Mouse (Mus musculus) ovary, adult 18-20 months (tissue): ENCODE measurements around the gene Lypd6b.

Experiments
- DNase-seq: peaks from one replicate; pipeline ENCODE4 v3.0.0; 2022; ENCODE audit warnings: low spot score, mixed read lengths

Gene Lypd6b

GRCm38 (mm10) chr2:49770440-49770839 lies 17.0 kb upstream of the Lypd6b start:
- no peak for DNase-seq

GRCm38 (mm10) chr2:49771172-49771571 lies 16.3 kb upstream of the Lypd6b start:
- DNase-seq: no peak

- no peak for DNase-seq
Measured at GRCm38 (mm10) chr2:49773194-49773931, 14.1 kb upstream of the Lypd6b start.

DNA sequence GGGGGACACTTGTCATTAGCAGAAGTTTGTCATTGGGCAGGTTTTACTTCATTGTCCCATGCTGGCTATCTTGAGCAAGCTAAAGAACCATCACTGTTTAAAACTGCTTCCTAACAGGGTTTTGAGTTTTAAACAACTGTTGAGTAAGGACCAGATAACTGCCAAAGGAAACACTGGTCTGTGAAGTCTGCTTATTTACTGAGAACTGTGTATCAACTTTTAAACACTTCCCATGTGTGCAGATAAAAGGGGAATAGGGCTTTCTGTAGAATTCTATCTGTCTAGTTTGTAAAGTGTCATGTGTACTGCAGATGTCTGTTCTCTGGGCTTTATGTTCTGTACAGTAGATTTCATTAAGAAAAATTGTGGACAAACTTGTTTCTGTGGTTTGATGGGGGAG lies 13.3 kb upstream of the Lypd6b start:
- no peak for DNase-seq

- no peak for DNase-seq
Measured at GRCm38 (mm10) chr2:49775187-49775586, 12.3 kb upstream of the Lypd6b start.

- DNase-seq: no peak
Measured at GRCm38 (mm10) chr2:49775735-49776134, 11.8 kb upstream of the Lypd6b start.

DNA sequence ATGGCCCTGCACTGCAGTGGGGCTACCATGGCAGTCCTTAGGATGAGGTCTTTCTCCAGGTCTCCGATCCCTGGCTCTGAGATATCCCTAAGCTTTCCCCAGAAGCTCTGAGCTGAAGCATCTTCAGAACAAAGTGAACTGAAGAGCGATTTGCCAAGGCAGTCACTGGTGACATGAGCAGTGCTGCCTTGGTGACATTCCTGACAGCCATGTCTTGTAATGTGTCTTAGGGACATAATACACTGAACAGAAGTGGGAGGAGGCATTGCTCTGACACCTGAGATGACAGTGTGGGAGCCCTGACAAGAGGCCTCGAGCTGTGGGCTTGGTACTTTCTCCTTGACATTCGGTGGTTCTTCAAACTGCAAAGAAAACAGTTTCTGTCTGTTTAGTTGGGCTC lies 11.1 kb upstream of the Lypd6b start:
- no peak for DNase-seq

GRCm38 (mm10) chr2:49788051-49788418 lies 547 bp downstream of the Lypd6b start:
- no peak for DNase-seq

DNA sequence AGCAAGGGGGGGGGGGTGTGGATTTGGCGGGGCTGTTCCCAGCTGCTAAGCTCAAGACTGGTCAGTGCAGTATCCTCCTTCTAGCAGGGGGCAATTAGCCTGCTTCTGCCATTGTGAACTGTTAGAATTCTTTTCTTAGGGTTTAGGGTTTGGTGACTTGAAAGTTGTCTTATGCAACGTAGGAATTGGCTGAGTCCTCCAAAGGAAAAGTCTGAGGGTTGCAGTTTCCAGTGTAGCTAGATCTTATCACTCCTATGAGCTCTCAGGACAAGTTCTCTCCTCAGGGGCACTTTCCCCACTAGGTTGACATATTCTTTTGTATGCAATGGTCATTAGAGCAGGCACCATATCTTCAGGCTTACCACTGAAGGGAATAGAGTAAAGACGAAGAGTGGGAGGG lies 1.2 kb downstream of the Lypd6b start:
- no peak for DNase-seq

GRCm38 (mm10) chr2:49789078-49789477 lies 1.6 kb downstream of the Lypd6b start:
- no peak for DNase-seq

GRCm38 (mm10) chr2:49789504-49789903 lies 2.0 kb downstream of the Lypd6b start:
- no peak for DNase-seq

DNA sequence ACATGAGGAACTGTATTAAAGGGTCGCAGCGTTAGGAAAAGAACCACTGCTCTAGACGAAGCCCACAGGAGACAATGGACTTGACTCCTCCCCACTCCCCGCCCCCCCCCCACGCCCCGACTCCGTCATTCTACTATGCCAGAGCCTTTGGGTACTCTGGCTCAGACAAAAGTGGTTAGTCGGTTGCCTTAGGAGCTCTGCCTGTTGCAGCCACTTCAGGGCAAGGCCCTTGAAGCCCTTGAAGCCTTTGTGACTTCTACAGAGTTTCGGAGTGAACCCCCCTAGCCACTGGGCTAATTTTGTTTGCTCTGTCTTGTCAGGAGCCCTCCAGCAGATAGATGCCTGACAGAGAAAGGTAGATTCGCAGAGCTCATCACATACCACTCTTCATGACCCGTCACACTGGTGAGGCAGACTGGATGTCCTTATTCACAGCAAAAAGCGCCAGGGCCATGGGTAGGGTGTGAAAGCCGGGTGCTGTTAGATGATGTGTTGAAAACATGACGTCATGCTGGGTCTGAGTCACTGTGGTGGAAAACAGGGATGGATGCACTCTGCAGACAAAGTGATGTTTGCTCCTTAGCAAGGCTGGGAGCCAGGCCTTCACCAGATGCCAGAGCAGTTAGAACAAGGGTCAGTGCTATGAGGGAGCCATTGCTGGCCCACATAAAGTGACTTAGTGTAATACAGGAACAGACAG lies 10.1 kb downstream of the Lypd6b start:
- DNase-seq: no peak

GRCm38 (mm10) chr2:49804448-49804847 lies 17.0 kb downstream of the Lypd6b start:
- no peak for DNase-seq

DNA sequence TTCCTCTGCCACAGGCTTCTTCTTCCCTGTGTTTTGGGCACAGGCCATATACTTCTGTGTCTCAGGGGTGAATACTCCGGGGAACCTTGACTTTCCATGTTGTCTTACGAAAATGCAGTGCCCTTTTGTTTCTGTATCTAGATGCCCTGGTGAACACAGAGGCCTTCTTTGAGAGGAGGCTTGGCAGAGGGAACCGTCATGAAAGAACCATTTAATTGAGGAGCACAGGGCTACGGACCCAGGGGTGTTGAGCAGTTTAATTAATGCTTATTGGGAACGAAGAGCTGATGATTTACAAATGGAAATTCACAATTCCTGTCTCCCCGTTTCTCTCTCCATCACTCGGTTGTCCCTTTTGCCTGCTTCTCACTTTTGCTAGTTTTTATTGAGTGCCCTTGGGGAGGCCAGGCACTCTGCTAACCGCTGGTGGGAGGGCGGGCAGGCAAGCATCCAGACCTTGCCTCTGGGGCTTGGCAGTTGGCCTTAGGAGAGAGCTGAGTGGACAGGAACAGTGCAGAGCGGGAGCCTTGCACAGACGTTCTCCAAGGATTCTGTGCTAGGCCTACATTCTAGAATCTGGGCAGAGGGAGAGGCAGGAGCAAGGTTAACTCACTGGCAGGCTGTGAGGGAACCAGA lies 18.4 kb downstream of the Lypd6b start:
- DNase-seq: peak; percentile 75

GRCm38 (mm10) chr2:49809496-49809895 lies 22.0 kb downstream of the Lypd6b start:
- no peak for DNase-seq

- no peak for DNase-seq
Measured at GRCm38 (mm10) chr2:49811420-49811819, 23.9 kb downstream of the Lypd6b start.

DNA sequence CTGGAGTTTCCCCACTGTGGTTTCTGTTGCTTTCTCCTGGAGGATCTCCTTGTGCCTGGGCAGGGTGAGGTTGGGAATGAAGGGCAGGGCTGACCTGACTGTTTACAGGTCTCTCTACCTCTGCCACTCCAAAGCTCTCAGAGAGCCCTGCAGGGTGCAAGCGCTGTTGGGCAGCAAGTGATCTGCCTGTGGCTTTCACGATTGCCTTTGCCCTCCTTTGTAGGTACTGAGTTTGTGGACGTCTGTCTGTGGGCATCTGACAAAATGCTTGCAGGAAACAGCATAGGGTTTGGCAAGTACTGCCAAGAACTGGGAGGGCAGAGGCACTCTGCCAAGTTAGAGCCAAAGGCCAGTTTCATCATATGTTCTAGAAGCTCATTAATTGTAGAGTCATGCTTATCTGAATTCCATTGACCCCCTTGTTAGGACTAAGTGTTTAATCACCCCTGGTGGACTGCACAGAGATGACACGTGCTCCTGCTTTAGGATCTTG lies 24.4 kb downstream of the Lypd6b start:
- DNase-seq: peak; percentile 35

DNA sequence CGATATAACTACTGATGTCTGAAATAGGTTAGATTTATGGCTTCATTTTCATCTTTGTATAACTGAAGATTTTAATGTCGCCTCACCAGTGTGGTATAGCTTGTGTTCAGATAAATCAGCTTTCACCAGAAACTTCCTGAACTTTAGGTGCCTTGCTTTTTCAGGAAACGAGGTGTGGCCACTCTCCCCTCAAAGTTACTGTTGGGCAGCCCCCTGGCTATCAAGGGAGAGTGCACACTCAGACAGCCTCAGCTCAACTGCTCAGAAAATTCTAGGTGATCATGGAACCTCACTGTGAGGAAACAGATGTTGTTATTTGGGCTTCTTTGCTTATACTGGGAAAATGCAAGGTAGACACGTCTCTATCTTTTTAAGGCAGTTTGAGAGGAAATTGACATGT lies 25.7 kb downstream of the Lypd6b start:
- no peak for DNase-seq

- peak; percentile 56 for DNase-seq
Measured at GRCm38 (mm10) chr2:49814011-49814410, 26.5 kb downstream of the Lypd6b start.

- no peak for DNase-seq
Measured at GRCm38 (mm10) chr2:49815696-49816320, 28.3 kb downstream of the Lypd6b start.

DNA sequence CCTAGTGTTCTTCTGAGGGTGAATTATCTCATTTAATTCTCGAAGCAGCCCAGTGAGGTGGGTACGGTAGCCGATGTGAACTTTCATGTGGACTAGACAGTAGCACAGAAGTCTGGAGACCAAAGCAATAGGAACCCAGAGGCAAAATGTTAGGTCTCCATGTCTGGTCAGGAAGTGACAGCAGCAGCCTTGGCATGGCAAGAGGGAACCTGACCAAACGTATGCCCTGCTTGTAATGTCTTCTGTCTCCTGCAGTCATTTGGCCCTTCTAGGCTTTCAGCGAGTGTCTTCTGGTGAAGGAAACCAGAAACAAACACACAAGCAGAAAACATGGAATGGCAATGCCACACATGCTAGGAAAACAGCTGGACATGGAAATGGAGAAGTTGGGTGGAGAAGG lies 29.1 kb downstream of the Lypd6b start:
- DNase-seq: no peak

DNA sequence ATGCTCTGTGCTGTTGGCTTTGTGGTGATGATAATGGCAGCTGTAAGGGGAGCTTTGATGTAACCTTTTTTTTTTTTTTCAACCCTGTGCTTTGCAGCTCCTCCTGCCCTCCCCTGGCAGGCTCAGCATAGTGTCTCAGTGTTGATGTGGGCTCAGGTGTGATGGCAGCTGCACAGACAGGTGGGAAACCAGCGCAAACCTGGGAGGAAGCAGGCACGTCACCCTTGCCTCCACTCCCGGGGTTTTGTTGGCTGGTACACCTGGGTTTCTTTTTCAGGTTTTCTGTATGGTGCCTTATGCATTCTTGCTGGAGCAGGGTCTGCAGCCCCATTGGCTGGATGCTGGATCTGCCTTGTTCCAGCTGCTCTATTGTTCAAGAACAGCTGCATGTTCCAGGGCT lies 29.7 kb downstream of the Lypd6b start:
- DNase-seq: no peak

DNA sequence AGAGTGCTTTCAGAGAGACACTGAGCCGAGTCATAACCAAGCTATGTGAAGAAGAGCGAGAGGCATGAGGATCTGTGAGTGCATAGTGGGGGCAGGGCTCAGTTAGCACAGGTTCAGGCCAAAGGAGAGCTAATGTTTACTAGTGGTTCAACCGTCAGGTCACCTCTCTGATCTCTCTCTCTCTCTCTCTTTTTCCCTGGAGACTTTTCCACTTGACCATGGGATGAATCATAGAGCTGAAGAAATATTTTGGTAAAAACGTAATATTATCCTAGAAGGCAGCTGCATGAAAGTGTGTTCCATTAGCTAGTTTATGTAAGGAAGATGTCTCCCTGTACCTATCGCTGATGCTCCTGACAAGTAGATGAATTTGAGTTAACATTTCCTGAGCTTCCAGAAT lies 30.6 kb downstream of the Lypd6b start:
- DNase-seq: no peak
